Mouse (Mus musculus) natural killer cell, adult 2 months (primary cell): Measurements from ENCODE around the gene Tcte1.

Experiments used
- DNase-seq, 2 experiments: peaks; one replicate each; pipeline ENCODE4 v3.0.0; 2022; ENCODE audit warnings: low spot score in 2 of 2

Gene Tcte1

DNA sequence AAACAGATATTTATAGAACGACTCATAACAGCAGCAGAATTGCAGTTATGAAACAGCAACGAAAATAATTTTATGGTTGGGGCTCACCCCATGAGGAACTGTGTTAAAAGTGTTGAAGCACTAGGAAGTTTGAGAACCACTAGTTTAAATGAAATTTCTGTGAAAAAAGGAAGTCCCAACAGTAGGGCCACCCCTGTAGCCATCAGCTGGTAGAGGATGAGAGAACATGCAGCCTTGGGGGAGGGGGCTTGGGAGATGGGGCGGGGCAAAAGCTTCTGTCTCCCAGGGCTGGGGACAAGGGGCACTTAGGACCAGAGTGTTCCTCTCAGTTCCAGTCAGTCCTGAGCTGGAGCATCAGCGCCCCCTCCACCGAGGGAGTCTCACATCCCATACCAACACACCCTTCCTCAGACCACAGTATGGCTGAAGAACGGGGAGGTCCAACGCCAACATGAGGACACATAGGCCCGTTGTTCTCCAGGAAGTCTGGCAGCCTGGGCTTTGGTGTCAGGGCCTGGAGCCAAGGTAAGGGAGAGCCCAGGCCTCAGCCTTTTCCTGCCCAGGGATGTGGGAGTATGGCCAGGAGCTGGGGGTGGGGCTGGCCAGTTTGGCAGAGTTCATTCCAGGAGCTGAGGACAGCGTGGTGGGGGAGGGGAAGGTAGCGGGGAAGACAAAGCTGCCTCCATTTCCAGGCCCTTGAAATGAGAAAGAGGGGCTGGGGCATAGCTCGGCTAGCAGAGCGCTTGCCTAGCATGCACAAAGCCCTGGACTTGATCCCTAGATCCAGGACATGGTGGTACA lies 61.1 kb downstream of the Tcte1 start:
- DNase-seq: no peak

GRCm38 (mm10) chr17:45584939-45585678 lies 61.9 kb downstream of the Tcte1 start:
- peak; percentile 41 to 68 for DNase-seq

DNA sequence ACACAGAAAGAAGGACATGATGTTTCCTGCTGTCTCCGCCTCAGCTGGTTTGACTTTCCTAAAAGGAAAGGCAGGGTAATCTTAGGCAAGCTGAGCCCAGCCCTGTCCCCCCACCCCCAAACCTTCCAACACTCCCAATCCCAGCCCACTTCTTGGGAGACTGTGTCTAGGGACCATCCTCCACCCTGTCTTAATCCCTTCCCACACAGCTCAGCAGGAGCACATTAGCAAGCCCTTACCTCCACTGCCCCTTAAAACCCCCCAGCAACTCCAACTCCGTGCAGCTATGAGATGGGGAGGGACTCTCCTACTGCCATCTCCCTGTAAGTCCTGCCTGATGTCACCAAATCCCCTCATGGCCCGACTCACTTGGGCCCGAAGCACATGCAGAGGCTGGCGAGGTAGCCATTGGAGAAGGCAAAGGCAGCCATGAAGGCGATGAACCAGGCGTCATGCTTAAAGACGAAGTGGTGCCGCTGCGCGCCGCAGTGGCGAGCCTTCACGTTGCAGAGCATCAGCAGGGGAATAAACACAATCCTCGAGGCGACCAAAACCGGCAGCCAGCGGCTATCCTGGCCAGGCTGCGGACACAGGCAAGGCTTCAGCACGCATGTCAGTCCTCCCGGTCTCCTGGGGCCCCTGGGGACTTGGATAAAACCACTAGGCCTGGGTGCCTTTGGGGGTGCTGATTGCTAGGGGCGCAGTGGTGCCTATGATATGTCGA lies 62.7 kb downstream of the Tcte1 start:
- DNase-seq: no peak

DNA sequence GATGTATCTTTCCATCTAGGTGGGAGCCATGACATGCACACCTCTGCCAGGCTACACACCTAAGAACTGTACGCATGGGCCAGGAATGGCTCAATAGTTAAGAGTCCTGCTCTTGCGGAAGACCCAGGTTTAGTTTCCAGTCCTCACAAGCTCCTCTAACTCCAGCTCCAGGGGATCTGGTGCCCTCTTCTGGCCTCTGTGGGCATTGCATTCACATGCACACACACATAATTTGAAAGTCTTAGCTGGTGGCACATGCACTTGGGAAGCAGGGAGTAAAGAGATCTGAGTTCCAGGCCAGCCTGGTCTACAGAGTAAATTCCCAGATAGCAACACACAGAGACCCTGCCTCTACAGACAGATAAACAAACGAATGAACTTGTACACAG lies 63.2 kb downstream of the Tcte1 start:
- DNase-seq: no peak

DNA sequence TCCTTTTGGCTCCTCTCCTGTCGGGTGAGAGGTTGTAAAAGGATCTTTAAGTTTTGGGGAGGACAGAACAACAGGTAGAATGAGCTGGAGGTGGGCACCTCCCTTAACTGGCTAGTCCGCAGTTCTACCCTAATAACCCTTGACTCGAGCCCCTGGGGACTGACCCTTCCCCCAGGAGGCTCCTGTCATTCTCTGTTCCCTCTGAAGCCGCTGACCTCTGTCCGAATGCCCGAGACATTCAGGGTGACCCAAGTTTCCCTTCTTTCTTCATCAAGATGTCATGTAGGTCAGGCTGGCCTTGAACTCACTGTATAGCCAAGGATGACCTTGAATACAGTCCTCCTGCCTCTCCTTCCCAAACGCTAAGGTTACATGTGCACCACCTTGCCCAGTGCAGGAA lies 65.1 kb downstream of the Tcte1 start:
- no peak for DNase-seq

DNA sequence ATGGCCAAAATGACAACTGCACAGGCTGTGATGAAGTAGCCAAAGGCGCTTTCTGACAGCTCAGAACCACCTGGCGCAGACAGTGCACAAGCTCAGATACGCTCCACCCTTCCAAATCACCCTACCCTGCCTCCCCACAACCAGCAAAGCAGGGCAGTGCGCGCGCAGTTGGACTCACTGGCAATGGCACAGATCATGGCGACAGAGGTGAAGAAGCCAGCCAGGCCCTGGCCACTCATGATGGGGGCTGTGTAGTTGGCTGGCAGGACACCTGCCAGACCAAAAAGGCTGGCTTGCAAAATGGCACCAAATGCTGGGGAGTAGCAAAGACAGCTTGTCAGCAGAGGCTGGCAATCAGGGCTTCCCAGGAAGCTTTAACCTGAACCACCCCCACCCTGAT lies 66.0 kb downstream of the Tcte1 start:
- DNase-seq: no peak

DNA sequence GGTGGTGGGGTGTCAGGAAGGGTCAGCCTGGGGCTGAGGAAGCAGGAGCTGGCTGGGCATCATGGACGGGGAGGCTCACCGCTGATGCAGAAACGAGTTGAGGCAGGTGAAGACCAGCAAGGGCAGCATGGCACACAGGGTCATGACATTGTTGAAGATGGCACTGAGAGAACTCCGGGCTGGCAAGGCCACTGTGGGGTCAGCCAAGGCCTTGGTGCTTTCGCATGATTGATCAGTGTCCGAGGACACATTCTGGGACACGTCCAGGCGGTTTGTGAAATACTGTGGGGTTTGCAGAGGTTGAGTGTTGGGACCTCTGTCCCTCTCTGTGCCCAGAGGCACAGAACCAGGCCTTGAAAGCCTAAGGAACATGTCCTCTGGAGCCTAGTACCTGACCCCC lies 66.6 kb downstream of the Tcte1 start:
- DNase-seq: no peak

DNA sequence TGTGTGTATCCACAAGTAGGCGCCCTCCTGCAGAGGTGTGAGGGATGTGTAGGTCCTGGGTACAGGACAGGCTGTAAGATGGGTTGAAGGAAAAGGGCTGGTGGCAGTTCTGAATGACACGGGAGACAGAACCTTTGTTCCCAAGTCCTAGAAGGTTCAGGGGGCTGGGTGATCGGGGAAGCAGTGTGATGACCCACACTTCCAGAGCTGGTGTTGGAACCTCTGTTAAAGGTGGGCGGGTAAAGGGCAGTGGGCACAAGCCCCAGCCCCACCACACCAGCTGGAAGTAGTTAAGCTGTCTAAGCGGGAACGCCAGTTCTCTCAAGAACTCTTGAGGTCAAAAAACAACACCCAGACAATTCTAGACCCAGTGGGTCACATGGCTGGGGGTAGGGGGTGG lies 67.2 kb downstream of the Tcte1 start:
- DNase-seq: no peak

DNA sequence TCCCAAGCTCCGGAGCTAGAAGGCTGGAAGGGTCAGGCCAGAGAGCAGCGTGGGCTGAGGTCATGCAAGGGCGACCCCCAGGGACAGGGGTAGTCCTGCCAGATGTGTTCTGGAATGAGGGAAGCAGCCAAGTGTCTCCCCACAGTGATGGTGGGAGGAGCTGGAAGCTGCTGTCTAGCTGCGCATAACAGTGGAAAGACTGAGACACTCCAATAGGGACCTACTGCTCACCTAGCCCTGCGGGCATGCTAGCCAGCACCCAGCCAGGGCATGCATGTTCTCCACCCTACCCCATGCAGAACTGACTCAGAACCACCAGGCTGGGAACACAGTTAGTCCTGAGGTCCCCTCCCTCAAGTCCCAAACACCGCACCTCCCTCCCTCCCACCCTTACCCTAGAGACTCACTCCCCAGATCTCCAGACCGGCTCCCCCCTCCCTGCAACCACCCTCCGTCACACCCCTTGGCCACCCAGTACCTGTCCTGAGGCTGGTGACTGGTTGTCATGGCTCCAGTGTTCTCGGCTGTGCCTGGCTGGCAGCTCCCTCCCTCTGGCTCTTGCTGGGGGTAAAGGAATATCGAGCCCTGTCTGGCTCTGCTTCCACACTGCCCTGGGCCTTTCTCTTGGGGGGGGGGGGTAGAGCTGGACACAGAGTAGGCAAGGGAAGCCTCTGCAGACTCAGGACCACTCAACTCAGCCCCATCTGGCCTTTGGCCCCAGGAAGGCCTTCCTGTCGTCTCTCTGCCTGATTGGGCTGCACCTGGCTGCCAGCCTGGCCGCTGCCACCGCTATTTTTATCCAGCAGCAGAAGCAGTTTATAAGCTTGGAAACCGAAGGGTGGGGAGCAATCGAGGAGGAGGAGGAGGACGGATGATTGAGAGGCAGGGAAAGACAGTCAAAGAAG lies 68.7 kb downstream of the Tcte1 start:
- no peak for DNase-seq
